Mouse (Mus musculus) heart, postnatal 25 days (tissue): ENCODE data around the gene Stat5b. TPM values are rescaled to one million over a fixed set of nuclear protein-coding genes. Genes with fewer than 3 reads are reported as not detected.
"Not testable (repeated sequence)": the region's sequence is repeated elsewhere in the genome, so short reads cannot be mapped to it uniquely, and the experiment has no call there.

Source experiments
- DNase-seq: peaks from one replicate; pipeline ENCODE4 v3.0.0; 2022; ENCODE audit warnings: low spot score
- intact Hi-C: fragments of 180-260 bp; cut with DNase I; formaldehyde crosslinking; loops from one replicate; pipeline ENCODE4 v1.15.1; 2025
- total RNA-seq, 2 experiments: library from RNA; stranded (reverse); gene quantifications; 2 replicates each; pipeline ENCODE4 v1.2.3; 2021

The Stat5b gene
- total RNA-seq, 2 experiments from 2014 or later, result 67.6 to 68.9 TPM

DNA sequence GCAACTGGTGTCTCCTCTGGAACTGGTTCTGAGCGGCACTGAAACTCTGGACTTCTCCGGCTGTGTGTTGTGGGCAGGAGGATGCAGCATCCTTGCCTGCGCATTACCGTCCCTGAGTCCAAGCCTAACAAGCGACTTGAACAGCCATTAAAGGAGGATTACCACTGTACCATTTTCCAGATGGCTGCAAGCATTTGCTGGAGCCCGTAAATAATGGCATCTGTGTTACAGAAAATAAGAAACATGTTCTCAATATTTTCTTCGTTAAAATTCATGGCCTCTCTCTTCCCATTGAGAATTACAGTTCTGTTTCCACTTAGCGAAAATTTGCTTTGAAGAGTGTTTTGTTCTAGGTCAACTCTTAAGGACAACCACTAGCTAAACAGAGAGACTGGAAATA is 30.5 kb downstream of the Stat5b start:
- no peak for DNase-seq
- intact Hi-C loops, result no loop called here

DNA sequence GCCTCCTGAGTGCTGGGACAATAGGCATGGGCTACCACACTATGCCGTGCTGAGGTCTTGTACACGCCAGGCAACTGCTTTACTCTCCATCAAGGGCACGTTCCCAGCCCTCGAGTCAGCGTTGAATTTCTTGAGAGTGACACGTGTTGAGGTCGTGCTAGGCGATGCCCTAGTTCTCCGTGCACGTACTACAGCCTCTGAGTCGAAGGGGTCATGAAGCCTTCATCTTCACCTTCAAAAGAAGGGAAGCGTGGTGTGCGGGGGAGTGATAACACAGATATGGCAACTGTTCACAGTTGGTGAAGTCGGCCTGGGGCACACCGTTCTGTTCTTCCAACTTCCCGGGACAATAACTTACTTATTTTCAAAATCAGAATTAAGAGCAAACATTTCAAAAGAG is 30.9 kb downstream of the Stat5b start:
- intact Hi-C loops, result no loop called here

DNA sequence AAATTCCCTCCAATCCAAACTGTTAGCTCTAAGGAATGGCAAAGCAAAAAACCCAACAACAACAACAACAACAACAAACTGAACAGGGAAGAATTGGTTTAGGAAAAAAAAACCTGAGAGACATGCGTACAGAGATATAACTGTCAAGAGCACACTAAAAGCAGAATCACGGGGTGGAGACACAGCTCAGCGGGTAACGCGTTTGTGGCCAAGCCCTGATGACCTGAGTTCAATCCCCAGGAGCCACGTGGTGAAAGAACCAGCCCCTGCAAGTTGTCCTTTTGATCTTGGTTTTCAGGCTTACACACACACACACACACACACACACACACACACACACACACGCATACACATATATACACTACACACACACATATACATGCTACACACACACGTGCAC is 31.5 kb downstream of the Stat5b start:
- no peak for DNase-seq
- intact Hi-C loops, result no loop called here

More for the DNA sequence above, 30.9 kb downstream of the Stat5b start:
- no peak for DNase-seq

DNA sequence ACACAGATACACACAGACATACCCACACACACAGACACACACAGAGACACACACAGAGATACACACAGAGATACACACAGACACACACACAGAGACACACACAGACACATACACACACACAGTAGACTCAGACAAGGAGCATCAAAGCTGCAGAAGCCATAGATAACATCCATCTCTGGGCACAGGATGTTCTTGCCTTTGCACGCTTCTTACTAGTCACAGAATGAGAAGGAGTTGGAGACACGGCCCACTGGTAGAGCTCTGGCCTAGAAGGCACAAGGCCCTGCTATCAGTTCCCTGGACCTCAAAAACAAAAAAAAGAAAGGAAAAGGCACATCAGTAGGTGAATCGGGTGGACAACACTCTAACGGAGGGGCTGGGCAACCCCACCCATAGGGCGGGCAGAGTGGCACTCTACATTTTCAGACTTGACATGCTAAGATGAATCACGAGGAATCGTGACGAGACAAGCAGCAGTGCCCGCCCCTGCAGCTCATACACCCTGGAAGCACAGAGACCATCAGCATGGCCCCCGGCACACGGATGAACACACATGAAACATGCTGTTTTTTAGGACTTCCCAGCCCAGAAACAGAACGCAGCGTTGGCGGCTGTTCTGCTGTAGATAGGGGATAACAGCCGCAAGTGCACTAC is 32.0 kb downstream of the Stat5b start:
- DNase-seq, result no peak
- intact Hi-C loops, result no loop called here

DNA sequence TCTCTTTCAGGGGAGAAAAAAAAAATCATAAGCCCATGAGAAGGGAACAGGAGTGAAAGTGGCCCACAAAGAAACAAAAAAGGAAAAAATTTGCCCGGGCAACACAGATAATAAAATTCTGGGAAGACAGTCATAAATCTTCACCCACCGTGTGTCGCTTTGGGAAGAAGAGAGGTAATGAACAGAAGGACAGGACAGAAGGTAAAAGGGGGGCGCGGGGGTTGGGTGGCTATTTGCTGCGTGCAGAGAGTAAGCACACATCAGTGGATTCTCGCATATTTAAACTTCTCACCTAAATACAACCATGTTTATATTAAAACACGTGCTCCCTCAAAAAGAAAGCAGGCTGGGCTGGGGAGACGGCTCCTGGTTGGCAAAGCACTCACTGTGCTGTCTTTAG is 33.2 kb downstream of the Stat5b start:
- DNase-seq, result no peak
- intact Hi-C loops, result no loop called here

DNA sequence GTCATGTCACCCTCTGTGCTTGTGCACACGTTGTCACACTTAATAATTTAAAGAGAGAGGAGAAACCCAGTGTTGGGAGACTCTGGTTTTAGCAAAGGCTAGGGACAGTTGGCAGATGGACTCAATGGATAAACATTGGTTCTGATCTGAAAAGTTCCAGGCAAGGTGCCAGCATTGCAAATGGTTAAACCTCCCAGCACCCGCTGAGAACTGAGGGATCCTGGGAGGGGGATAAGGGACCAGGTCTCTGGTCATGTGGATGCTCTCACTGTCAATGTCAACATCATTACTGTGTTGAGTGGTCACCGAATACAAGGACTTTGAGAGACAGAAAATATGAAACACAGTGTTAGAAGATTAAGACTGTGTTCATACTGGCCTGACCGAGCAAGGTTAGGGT is 33.7 kb downstream of the Stat5b start:
- no peak for DNase-seq
- intact Hi-C loops, result no loop called here

DNA sequence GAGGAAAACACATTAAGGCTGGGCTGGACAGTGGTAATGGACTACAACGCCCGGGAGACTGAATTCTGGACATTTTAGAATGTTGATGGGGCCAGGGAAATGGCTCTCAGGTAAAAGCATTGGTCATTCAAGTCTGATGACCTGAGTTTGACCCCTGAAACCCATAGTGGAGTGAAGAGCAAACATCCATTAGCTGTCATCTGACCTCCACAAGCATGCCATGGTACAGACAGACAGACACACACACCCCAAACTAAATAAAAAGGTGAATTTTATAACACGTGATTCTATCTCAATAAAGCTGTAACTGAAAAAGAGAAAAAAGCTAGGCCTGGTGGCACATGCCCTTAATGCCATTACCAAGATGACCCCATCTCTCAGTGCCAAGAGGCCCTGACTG is 34.2 kb downstream of the Stat5b start:
- intact Hi-C loops, result no loop called here
- DNase-seq, result no peak

DNA sequence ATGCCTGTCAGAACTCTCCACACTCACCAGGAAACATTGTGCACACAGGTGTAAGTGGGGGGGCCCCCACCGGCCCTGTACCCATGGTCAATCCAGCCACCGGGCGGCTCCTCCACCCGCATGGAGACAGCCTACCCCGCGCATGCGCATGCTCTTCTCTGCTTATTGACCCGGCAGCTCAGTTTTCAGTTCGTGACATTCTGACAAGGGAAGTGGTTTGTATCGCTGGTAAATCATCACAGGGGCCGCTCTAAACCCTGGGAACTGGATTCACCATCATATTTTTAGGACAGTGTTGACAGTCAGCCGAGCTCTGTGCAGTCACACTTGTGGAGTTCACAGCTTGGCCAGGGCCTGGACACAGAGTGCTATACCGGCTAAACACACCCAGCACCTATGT is 36.0 kb downstream of the Stat5b start:
- intact Hi-C loops, result no loop called here

DNA sequence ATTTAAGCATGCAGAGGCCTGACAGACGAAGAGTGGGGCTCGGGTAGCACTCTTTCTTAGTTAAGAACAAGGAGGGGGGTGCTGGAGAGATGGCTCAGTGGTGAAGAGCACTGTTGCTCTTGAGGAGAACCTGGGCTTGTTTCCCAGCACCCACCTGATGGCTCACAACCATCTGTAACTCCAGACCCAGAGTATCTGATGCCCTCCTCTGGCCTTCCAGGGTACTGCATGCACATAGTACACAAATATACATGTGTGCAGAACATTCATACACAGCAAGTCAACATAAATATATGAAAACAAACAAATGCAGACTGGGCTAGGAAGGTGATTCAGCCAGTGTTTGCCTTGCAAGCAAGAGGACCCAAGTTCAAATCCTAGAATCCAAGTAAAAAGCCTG is 39.4 kb downstream of the Stat5b start:
- intact Hi-C loops, result no loop called here
- no peak for DNase-seq

More for the DNA sequence above, 36.0 kb downstream of the Stat5b start:
- peak; percentile 53 for DNase-seq

DNA sequence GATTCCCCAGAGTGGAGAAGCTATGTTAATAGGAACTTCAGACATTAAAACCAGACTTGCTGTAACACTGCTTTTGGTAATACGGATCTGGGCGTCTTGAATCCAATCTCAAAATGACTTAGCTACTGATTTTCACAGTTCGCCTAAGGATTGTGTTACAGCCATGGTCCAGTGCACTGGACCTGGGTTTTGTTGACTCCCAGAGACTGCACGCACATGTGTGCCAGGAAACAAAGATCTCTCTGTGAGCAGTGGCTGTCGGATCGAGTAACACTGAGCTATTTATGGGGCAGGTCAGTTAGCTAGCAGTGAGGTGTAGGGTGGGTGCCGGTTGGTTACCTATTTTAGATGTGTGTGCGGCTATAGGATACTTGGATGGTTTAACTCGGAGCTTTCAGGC is 40.0 kb downstream of the Stat5b start:
- intact Hi-C loops, result no loop called here
- no peak for DNase-seq

DNA sequence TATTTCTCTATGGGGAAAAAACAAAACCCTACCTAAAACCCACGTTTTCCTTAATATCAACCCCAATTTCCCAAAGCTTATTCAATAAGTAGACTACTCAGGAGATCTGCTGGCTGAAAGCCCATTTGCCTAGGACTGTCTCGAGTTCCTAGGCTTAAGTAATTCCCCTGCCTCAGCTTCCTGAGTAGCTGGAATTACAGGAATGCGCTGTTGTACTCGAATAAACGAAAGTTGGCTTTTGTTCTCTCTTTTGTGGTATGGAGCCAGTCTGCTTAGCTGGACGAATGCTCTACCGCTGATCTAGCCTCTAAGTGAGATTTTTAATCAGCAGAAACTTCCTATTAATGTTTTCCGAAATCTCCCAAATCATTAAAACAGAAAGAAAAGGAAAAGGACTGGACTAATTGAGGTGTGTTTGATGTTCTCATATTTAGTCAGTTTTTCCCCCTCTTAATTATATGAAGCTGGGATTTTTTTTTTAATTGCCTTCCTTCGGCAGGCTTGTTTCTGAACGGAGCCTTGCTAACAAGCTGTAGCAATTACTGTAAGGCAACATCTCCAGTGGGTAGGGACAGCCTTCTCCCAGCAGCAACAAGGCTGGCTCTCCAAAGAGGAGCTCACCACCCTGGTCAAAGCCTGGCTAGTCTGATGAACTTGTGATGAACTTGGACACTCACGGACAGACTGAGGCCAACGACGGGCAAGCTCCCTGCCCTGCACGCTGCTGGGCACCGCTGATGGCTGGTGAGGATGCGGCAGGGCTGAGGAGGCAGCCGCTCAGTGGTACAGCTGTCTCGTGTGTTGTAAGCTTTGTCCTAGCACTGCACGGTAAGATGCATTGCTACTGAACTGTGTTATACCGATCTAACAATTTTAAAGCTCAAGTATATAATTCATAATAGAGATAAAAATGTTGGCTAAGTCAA is 43.9 kb downstream of the Stat5b start:
- intact Hi-C loops, result no loop called here
- no peak for DNase-seq

DNA sequence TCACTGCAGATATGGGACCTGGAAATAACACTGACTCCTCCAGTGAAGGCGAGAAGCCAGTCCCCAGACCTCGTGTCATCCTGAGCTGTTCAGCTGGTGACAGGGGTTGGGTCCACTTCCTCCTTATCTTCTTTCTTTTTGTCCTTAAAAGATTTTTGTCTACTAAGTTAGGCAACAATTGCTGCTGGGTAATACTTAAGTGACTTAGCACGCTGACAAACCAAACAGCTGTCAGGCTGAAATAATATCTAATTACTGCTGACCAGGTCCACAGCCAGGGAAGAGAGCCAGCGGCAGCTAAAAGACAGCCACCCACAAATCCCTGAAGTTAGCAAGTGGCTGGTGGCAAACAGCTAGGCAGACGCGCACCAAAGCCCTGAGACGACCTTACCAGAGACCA is 45.0 kb downstream of the Stat5b start:
- intact Hi-C loops, result no loop called here
- DNase-seq, result no peak

DNA sequence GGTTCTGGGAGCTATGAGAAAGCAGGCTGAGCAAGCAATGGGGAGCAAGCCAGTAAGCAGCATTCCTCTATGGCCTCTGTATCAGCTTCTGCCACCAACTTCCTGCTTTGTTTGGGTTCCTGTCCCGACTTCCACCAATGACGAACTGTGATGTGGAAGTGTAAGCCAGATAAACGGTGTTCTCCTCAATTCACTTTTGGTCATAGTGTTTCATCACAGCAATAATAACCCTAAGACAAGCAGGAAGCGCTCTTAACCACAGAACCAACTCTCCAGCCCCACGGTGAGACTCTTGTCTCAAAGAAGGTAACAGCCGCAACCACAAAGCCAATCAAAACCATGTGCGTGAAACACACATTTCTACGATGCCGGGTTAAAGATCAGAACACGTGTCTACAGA is 46.1 kb downstream of the Stat5b start:
- intact Hi-C loops, result no loop called here
- DNase-seq, result no peak

DNA sequence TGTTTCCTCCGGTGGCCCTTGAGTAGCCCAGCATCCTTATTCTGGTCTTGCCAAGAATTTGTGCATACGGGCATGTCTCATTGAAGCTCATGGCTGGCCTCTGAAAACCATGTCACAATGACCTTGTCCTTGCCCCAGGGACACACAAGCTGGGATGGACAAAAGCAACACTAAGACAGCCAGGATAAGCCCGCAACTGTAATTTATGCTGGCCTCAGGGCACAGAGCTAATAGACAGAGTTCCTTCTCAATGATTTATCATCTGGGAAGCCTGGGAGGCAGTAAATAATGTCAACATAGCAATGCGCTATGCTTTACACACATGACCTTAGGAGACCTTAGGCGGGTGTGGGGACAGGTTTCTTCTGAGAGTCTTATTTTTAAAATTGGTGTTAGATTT is 51.1 kb downstream of the Stat5b start:
- DNase-seq, result no peak
- intact Hi-C loops, result no loop called here

DNA sequence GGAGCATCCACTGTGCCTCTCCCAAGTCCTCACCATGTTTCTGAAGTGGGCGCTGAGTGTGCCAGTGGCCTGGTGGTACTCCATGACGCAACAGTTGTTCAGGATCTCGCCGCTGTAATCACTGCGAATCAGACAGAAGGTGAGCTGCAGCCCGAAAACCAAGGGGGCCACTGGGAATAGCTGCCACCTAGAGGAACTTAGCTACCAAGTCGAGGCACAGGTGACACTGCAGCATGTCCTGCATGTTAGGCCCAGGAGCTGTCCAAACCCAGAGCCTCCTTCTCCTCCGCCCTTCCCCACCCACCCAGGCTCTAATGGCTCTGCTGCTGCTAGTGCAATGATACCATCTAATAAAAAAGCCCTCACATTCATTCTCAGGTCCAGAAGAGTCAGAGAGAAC is 53.9 kb downstream of the Stat5b start:
- DNase-seq, result no peak
- intact Hi-C loops, result no loop called here

DNA sequence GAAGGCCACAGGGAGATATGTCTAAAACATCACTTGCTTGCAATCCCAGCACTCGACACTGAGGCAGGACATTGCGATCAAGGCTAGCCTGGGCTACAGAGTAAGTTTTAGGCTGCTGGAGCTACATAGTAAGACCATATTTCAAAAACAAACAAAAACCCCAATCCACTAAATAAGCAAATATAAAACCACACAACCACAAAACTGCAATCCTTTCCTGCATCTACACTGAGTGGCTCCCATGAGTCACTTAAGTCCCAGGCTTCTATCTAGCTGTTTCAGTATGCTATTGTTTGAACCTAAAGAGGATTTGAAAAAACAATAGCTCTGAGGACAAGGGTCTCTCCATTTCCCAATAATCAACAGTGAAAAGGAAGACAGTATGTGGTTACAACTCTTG is 55.1 kb downstream of the Stat5b start:
- DNase-seq, result no peak
- intact Hi-C loops, result no loop called here

DNA sequence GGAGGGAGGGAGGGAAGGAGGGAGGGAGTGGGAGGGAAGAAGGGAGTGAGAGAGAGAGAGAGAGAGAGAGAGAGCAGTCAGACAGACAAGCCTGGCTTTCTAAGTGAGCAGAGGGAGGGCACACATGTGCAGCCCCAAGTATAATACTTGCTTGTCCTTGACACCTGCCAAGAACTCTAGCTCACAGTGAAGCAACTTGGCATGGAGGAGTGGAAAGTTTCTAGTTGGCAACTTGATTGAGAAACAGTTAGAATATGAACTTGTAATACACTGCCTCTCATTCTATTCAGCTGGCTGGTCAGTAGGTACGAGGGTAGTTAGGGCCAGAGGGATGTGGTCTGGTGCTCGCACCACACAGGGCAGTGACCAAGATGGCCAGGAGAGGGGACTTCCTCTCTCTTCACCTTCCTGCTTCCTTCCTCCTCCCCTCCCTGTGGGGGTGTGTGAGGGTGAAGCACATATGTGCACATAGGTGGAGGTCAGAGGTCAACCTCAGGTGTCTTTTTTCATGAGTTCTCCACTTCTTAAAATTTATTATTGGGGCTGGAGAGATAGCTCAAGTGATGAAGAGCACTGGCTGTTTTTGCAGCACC is 59.0 kb downstream of the Stat5b start:
- DNase-seq, result peak; percentile 30
- intact Hi-C loops, result no loop called here

DNA sequence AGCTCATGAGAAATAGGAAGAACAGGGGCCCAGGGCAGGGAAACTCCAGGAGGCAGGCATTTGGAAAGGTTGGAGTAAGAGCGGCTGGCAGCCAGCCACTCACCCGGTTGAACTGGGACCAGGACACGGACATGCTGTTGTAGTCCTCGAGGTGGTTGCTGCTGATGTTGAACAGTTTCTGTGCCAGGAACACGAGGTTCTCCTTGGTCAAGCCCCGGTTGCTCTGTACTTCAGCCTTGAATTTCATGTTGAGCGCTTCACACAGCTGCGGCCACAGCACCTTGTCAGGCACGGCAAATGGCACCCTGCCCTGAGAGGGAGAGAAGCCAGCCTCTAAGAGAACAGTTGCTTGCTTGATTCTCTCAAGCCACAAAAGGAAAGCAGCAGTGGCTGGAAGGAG is 59.9 kb downstream of the Stat5b start:
- intact Hi-C loops, result not testable (repeated sequence)
- peak; percentile 45 for DNase-seq

DNA sequence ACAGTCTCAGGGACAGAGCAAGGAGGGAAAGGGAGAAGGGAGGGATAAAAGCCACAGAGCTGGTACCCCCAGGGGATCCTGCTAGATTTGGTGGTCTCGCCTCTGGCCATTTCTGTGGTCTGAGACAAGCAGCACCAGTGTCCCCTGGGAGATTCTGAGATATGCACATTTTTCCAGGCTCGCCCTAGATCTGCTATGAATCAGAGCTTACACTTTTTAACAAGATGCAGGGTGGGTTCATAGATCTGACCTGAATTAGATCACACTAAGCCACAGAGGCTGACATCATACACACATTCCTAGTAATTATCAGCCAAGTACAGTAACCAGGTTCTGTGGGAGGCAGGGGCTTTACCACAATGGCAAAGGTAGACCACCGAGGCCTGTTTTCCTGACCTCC is 60.8 kb downstream of the Stat5b start:
- no peak for DNase-seq
- intact Hi-C loops, result loop anchor here (5.0 kb wide), 1 partner anchor 68 kb away; the partner anchor contains the start of gene Stat5a

DNA sequence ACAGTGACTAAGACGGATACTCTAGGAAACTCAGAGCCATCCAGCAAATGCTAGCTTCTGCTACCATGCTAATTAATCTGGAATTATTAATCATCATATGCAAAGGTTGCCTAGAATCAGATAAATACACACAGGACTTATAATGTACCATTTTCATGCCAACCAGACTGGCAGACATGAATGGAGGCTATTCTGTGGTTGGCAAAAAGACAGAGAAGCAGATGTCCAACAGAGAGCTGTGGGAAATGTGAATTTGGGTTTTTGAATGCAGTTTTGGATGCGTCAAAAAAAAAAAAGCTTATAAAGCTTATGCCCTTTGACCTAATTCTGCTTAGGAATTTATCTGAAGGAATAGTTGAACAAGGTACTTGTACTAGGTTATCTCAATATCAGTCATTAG is 64.8 kb downstream of the Stat5b start:
- DNase-seq, result no peak
- intact Hi-C loops, result loop anchor here (5.0 kb wide), 1 partner anchor 72 kb away; the partner anchor contains the start of gene Stat5a

DNA sequence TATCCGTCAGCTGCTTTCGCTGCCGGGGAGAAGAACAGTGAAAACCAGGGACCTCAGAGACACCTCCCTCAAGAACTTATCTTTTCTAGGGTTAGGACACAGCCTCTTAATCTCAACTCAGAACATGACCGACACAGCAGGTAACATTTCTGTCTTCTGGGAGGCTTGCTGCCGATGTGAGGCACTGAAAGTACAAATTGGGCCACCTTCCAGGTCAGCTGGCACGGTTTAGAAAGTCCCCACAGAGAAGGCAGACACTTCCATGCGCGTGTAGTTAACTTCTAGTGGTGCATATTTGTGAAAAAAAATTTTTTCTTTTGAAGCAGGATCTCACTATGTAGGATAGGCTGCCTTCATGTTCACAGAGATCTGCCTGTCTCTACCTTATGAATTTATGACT is 66.2 kb downstream of the Stat5b start:
- no peak for DNase-seq
- intact Hi-C loops, result no loop called here
